Mouse (Mus musculus) midbrain, embryonic 12.5 days (tissue): ENCODE data around the gene Tapbp. TPM values are rescaled to one million over a fixed set of nuclear protein-coding genes. Genes with fewer than 3 reads are reported as not detected.
"Not testable (repeated sequence)": the region's sequence is repeated elsewhere in the genome, so short reads cannot be mapped to it uniquely, and the experiment has no call there.

ENCODE experiments used
- ATAC-seq: fragments of 200-750 bp; cut with Nextera tagmentation; 2 replicates; pipeline ENCODE4 v1.8.0; 2017; ENCODE audit warnings: low read depth, moderate TSS enrichment, moderate library complexity; ENCODE audit not compliant: low FRiP score
- H3K27ac ChIP-seq: fragments of 300-500 bp; sonication (generic); replicated peaks from 2 replicates; pipeline ENCODE4 v1.5.1; 2016; ENCODE audit warnings: mild to moderate bottlenecking
- H3K27me3 ChIP-seq: fragments of 300-500 bp; sonication (generic); 2 replicates; pipeline ENCODE4 v1.6.1; 2016; ENCODE audit warnings: mild to moderate bottlenecking
- H3K36me3 ChIP-seq: fragments of 300-500 bp; sonication (generic); 2 replicates; pipeline ENCODE4 v1.6.1; 2016
- H3K4me1 ChIP-seq: fragments of 300-500 bp; sonication (generic); 2 replicates; pipeline ENCODE4 v1.6.1; 2016
- H3K4me2 ChIP-seq: fragments of 300-500 bp; sonication (generic); replicated peaks from 2 replicates; pipeline ENCODE4 v1.6.1; 2016; ENCODE audit warnings: mild to moderate bottlenecking, moderate library complexity
- H3K4me3 ChIP-seq: fragments of 300-500 bp; sonication (generic); 2 replicates; pipeline ENCODE4 v1.5.1; 2016; ENCODE audit warnings: mild to moderate bottlenecking
- H3K9ac ChIP-seq: fragments of 300-500 bp; sonication (generic); replicated peaks from 2 replicates; pipeline ENCODE4 v1.6.1; 2016; ENCODE audit warnings: mild to moderate bottlenecking, moderate library complexity
- H3K9me3 ChIP-seq: fragments of 300-500 bp; sonication (generic); 2 replicates; pipeline ENCODE4 v1.6.1; 2016; ENCODE audit warnings: mild to moderate bottlenecking
- WGBS: fragments of 180-500 bp; shearing (Covaris S2); methylation state at CpG from one replicate; pipeline ENCODE4 v1.1.7; 2016; 5-methylcytosine and 5-hydroxymethylcytosine counted together
- polyA plus RNA-seq: library from polyadenylated mRNA; unstranded; fragments of >200 nt; fragmentation: Nextera tagmentation; extraction: Ambion mirVana; gene quantifications from 2 replicates; pipeline ENCODE4 v1.2.1, GENCODE M21; 2016

Tapbp gene
- polyA plus RNA-seq, 1 experiment from 2014 or later, result 21.9 TPM

- ATAC-seq, result not testable (repeated sequence)
Measured at GRCm38 (mm10) chr17:33893011-33893410, 22.7 kb upstream of the Tapbp start.

GRCm38 (mm10) chr17:33897114-33897794 is 18.4 kb upstream of the Tapbp start:
- Histone ChIP-seq H3K36me3 (no peaks in the 10 kb centered on the region), H3K4me1 (no peaks in the 10 kb centered on the region), H3K27ac (no peak overlapping the region), H3K9me3 (no peaks in the 10 kb centered on the region), H3K27me3 (0 out of 2 replicates have a peak, but pooled peaks cover 5% of the 10 kb centered on the region), H3K4me2 (no peak overlapping the region), H3K9ac (no peak overlapping the region), H3K4me3 (no peak overlapping the region)
- ATAC-seq, result no peak
- WGBS, result 45% methylated on average over 6 of the region's 6 CpGs

More at GRCm38 (mm10) chr17:33893011-33893410, 22.7 kb upstream of the Tapbp start:
- not testable (repeated sequence) for H3K27ac ChIP-seq, H3K9ac ChIP-seq, H3K4me2 ChIP-seq, H3K27me3 ChIP-seq, H3K36me3 ChIP-seq, H3K4me3 ChIP-seq, H3K9me3 ChIP-seq
- WGBS, result 80% methylated on average over 4 of the region's 4 CpGs
- H3K4me1 ChIP-seq, result peaks cover 16% of the 10 kb centered on the region

GRCm38 (mm10) chr17:33898193-33898592 is 17.5 kb upstream of the Tapbp start:
- H3K9ac ChIP-seq, H3K4me2 ChIP-seq, H3K27me3 ChIP-seq, H3K27ac ChIP-seq, H3K36me3 ChIP-seq, ATAC-seq, H3K4me1 ChIP-seq, H3K9me3 ChIP-seq, H3K4me3 ChIP-seq: not testable (repeated sequence)
- 86% methylated on average over 4 of the region's 4 CpGs for WGBS

GRCm38 (mm10) chr17:33899642-33900041 is 16.1 kb upstream of the Tapbp start:
- H3K27ac ChIP-seq, result no peak overlapping the region
- WGBS, result 79% methylated on average over 4 of the region's 4 CpGs
- no peak overlapping the region for H3K9ac ChIP-seq
- no peak overlapping the region for H3K4me3 ChIP-seq
- no peaks in the 10 kb centered on the region for H3K4me1 ChIP-seq
- no peaks in the 10 kb centered on the region for H3K9me3 ChIP-seq
- no peaks in the 10 kb centered on the region for H3K36me3 ChIP-seq
- no peak for ATAC-seq
- no peak overlapping the region for H3K4me2 ChIP-seq
- no peaks in the 10 kb centered on the region for H3K27me3 ChIP-seq

GRCm38 (mm10) chr17:33900281-33900988 is 15.3 kb upstream of the Tapbp start:
- H3K27ac ChIP-seq, result no peak overlapping the region
- no peaks in the 10 kb centered on the region for H3K4me1 ChIP-seq
- H3K4me3 ChIP-seq, result no peak overlapping the region
- no peaks in the 10 kb centered on the region for H3K36me3 ChIP-seq
- no peaks in the 10 kb centered on the region for H3K27me3 ChIP-seq
- no peak overlapping the region for H3K4me2 ChIP-seq
- no peak for ATAC-seq
- no peaks in the 10 kb centered on the region for H3K9me3 ChIP-seq
- 75% methylated on average over 7 of the region's 7 CpGs for WGBS
- H3K9ac ChIP-seq, result no peak overlapping the region

GRCm38 (mm10) chr17:33900989-33901314 is 14.7 kb upstream of the Tapbp start:
- no peak overlapping the region for H3K4me2 ChIP-seq
- no peak for ATAC-seq

GRCm38 (mm10) chr17:33901653-33902052 is 14.0 kb upstream of the Tapbp start:
- 78% methylated on average over 4 of the region's 4 CpGs for WGBS
- no peak overlapping the region for H3K27ac ChIP-seq
- no peaks in the 10 kb centered on the region for H3K4me1 ChIP-seq
- no peaks in the 10 kb centered on the region for H3K9me3 ChIP-seq
- H3K4me2 ChIP-seq, result no peak overlapping the region
- no peak overlapping the region for H3K9ac ChIP-seq
- no peak for ATAC-seq
- H3K36me3 ChIP-seq, result no peaks in the 10 kb centered on the region
- H3K4me3 ChIP-seq, result no peak overlapping the region
- no peaks in the 10 kb centered on the region for H3K27me3 ChIP-seq

More at GRCm38 (mm10) chr17:33900989-33901314, 14.7 kb upstream of the Tapbp start:
- WGBS, result 82% methylated on average over 4 of the region's 4 CpGs
- H3K9me3 ChIP-seq, result no peaks in the 10 kb centered on the region
- no peak overlapping the region for H3K27ac ChIP-seq
- no peak overlapping the region for H3K4me3 ChIP-seq
- H3K36me3 ChIP-seq, result no peaks in the 10 kb centered on the region
- no peaks in the 10 kb centered on the region for H3K4me1 ChIP-seq
- H3K9ac ChIP-seq, result no peak overlapping the region
- no peaks in the 10 kb centered on the region for H3K27me3 ChIP-seq

GRCm38 (mm10) chr17:33902079-33902478 is 13.6 kb upstream of the Tapbp start:
- Histone ChIP-seq H3K36me3 (no peaks in the 10 kb centered on the region), H3K4me2 (no peak overlapping the region), H3K9me3 (no peaks in the 10 kb centered on the region), H3K4me3 (no peak overlapping the region), H3K4me1 (no peaks in the 10 kb centered on the region), H3K27ac (no peak overlapping the region), H3K9ac (no peak overlapping the region), H3K27me3 (no peaks in the 10 kb centered on the region)
- no peak for ATAC-seq
- WGBS, result 82% methylated on average over 4 of the region's 4 CpGs

- WGBS, result 88% methylated on average over 7 of the region's 7 CpGs
- no peak overlapping the region for H3K9ac ChIP-seq
- H3K4me3 ChIP-seq, result no peak overlapping the region
- H3K4me1 ChIP-seq, result no peaks in the 10 kb centered on the region
- H3K4me2 ChIP-seq, result no peak overlapping the region
- no peaks in the 10 kb centered on the region for H3K27me3 ChIP-seq
- H3K36me3 ChIP-seq, result no peaks in the 10 kb centered on the region
- no peak overlapping the region for H3K27ac ChIP-seq
- no peaks in the 10 kb centered on the region for H3K9me3 ChIP-seq
- ATAC-seq, result no peak
Measured at GRCm38 (mm10) chr17:33902491-33902890, 13.2 kb upstream of the Tapbp start.

GRCm38 (mm10) chr17:33903911-33904651 is 11.6 kb upstream of the Tapbp start:
- ATAC-seq, H3K36me3 ChIP-seq, H3K27ac ChIP-seq, H3K27me3 ChIP-seq, H3K4me2 ChIP-seq, H3K9me3 ChIP-seq, H3K9ac ChIP-seq, H3K4me3 ChIP-seq: not testable (repeated sequence)
- 75% methylated on average over 6 of the region's 6 CpGs for WGBS
- peaks cover 12% of the 10 kb centered on the region for H3K4me1 ChIP-seq

- not testable (repeated sequence) for H3K4me2 ChIP-seq
Measured at GRCm38 (mm10) chr17:33904835-33905234, 10.9 kb upstream of the Tapbp start, which contains the start of gene Platr17. Platr17 (plus strand) TSS chr17:33905135.

More at GRCm38 (mm10) chr17:33904835-33905234, 10.9 kb upstream of the Tapbp start, which contains the start of gene Platr17:
- H3K4me3 ChIP-seq, H3K27me3 ChIP-seq, H3K36me3 ChIP-seq, H3K9me3 ChIP-seq, H3K9ac ChIP-seq, H3K27ac ChIP-seq, ATAC-seq: not testable (repeated sequence)
- peaks cover 13% of the 10 kb centered on the region for H3K4me1 ChIP-seq
- WGBS, result 64% methylated on average over 1 of the region's 4 CpGs
